Mouse (Mus musculus): Measurements from ENCODE around the gene D630045J12Rik. TPM values are rescaled to one million over a fixed set of nuclear protein-coding genes. Genes with fewer than 3 reads are reported as not detected.

D630045J12Rik gene
- polyA plus RNA-seq, 1 experiment from 2014 or later = 0.52 TPM

- Histone ChIP-seq H3K9me3 (ENCODE audit: control insufficient read depth) (no peaks in the 10 kb centered on the region), H3K36me3 (ENCODE audit: control insufficient read depth, insufficient read depth) (no peaks in the 10 kb centered on the region), H3K9ac (ENCODE audit: low read depth, low read length) (no peak overlapping the region), H3K27ac (ENCODE audit: low read depth, low read length) (no peak overlapping the region), H3K4me2 (replicated peaks; ENCODE audit: low read depth) (no peak overlapping the region), H3K27me3 (replicated peaks; ENCODE audit: control insufficient read depth, insufficient read depth, low read length) (no peaks in the 10 kb centered on the region), H3K4me1 (replicated peaks; ENCODE audit: control insufficient read depth, insufficient read depth, low read length) (no peaks in the 10 kb centered on the region; the same call in 1 of the 2 replicates), H3K4me3 (ENCODE audit: low read depth, low read length) (no peak overlapping the region)
- TF ChIP-seq CTCF (IDR thresholded peaks at IDR 0.05; ENCODE audit: low read depth) = no peak
- ATAC-seq = no peak
- 81% methylated on average over 5 of the region's 5 CpGs for WGBS
These were observed 132.0 kb downstream of the D630045J12Rik start for GRCm38 (mm10) chr6:38121843-38122242.

- Histone ChIP-seq H3K9ac (ENCODE audit: low read depth, low read length) (no peak overlapping the region), H3K9me3 (ENCODE audit: control insufficient read depth) (no peaks in the 10 kb centered on the region), H3K36me3 (ENCODE audit: control insufficient read depth, insufficient read depth) (no peaks in the 10 kb centered on the region), H3K4me2 (replicated peaks; ENCODE audit: low read depth) (no peak overlapping the region), H3K27me3 (replicated peaks; ENCODE audit: control insufficient read depth, insufficient read depth, low read length) (no peaks in the 10 kb centered on the region), H3K4me3 (ENCODE audit: low read depth, low read length) (no peak overlapping the region), H3K27ac (ENCODE audit: low read depth, low read length) (no peak overlapping the region), H3K4me1 (replicated peaks; ENCODE audit: control insufficient read depth, insufficient read depth, low read length) (no peaks in the 10 kb centered on the region; the same call in 1 of the 2 replicates)
- ATAC-seq = no peak
- 36% methylated on average over 9 of the region's 9 CpGs for WGBS
- no peak for TF ChIP-seq CTCF (IDR thresholded peaks at IDR 0.05; ENCODE audit: low read depth)
These were observed 133.0 kb downstream of the D630045J12Rik start for GRCm38 (mm10) chr6:38120681-38121371.

GRCm38 (mm10) chr6:38118341-38118740, 135.5 kb downstream of the D630045J12Rik start:
- Histone ChIP-seq H3K27ac (ENCODE audit: low read depth, low read length) (no peak overlapping the region), H3K9me3 (ENCODE audit: control insufficient read depth) (no peaks in the 10 kb centered on the region), H3K4me2 (replicated peaks; ENCODE audit: low read depth) (no peak overlapping the region), H3K9ac (ENCODE audit: low read depth, low read length) (no peak overlapping the region), H3K4me1 (replicated peaks; ENCODE audit: control insufficient read depth, insufficient read depth, low read length) (no peaks in the 10 kb centered on the region; the same call in 1 of the 2 replicates), H3K27me3 (replicated peaks; ENCODE audit: control insufficient read depth, insufficient read depth, low read length) (no peaks in the 10 kb centered on the region), H3K36me3 (ENCODE audit: control insufficient read depth, insufficient read depth) (no peaks in the 10 kb centered on the region), H3K4me3 (ENCODE audit: low read depth, low read length) (no peak overlapping the region)
- no peak for TF ChIP-seq CTCF (IDR thresholded peaks at IDR 0.05; ENCODE audit: low read depth)
- 82% methylated on average over 6 of the region's 6 CpGs for WGBS
- ATAC-seq = no peak

GRCm38 (mm10) chr6:38116107-38116770, 137.6 kb downstream of the D630045J12Rik start:
- H3K4me3 ChIP-seq (ENCODE audit: low read depth, low read length) = no peak overlapping the region
- 48% methylated on average over 4 of the region's 4 CpGs for WGBS
- H3K27ac ChIP-seq (ENCODE audit: low read depth, low read length) = no peak overlapping the region
- H3K27me3 ChIP-seq (replicated peaks; ENCODE audit: control insufficient read depth, insufficient read depth, low read length) = no peaks in the 10 kb centered on the region
- H3K9me3 ChIP-seq (ENCODE audit: control insufficient read depth) = no peaks in the 10 kb centered on the region
- no peaks in the 10 kb centered on the region; the same call in 1 of the 2 replicates for H3K4me1 ChIP-seq (replicated peaks; ENCODE audit: control insufficient read depth, insufficient read depth, low read length)
- TF ChIP-seq CTCF (IDR thresholded peaks at IDR 0.05; ENCODE audit: low read depth) = no peak
- H3K4me2 ChIP-seq (replicated peaks; ENCODE audit: low read depth) = no peak overlapping the region
- H3K36me3 ChIP-seq (ENCODE audit: control insufficient read depth, insufficient read depth) = no peaks in the 10 kb centered on the region
- H3K9ac ChIP-seq (ENCODE audit: low read depth, low read length) = no peak overlapping the region
- ATAC-seq = no peak

GRCm38 (mm10) chr6:38110859-38111258, 142.9 kb downstream of the D630045J12Rik start:
- no peaks in the 10 kb centered on the region for H3K36me3 ChIP-seq (ENCODE audit: control insufficient read depth, insufficient read depth)
- H3K27ac ChIP-seq (ENCODE audit: low read depth, low read length) = no peak overlapping the region
- ATAC-seq = no peak
- H3K27me3 ChIP-seq (replicated peaks; ENCODE audit: control insufficient read depth, insufficient read depth, low read length) = no peaks in the 10 kb centered on the region
- no peaks in the 10 kb centered on the region for H3K9me3 ChIP-seq (ENCODE audit: control insufficient read depth)
- no peaks in the 10 kb centered on the region for H3K4me1 ChIP-seq (replicated peaks; ENCODE audit: control insufficient read depth, insufficient read depth, low read length)
- WGBS = 46% methylated on average over 9 of the region's 9 CpGs
- no peak overlapping the region for H3K9ac ChIP-seq (ENCODE audit: low read depth, low read length)
- no peak for TF ChIP-seq CTCF (IDR thresholded peaks at IDR 0.05; ENCODE audit: low read depth)
- H3K4me2 ChIP-seq (replicated peaks; ENCODE audit: low read depth) = 0 out of 2 replicates have a peak overlapping the region, but pooled peaks have one; percentile 13
- no peak overlapping the region for H3K4me3 ChIP-seq (ENCODE audit: low read depth, low read length)

GRCm38 (mm10) chr6:38109871-38110270, 143.9 kb downstream of the D630045J12Rik start:
- no peak overlapping the region for H3K4me2 ChIP-seq (replicated peaks; ENCODE audit: low read depth)
- no peaks in the 10 kb centered on the region for H3K4me1 ChIP-seq (replicated peaks; ENCODE audit: control insufficient read depth, insufficient read depth, low read length)
- H3K9ac ChIP-seq (ENCODE audit: low read depth, low read length) = no peak overlapping the region
- H3K27me3 ChIP-seq (replicated peaks; ENCODE audit: control insufficient read depth, insufficient read depth, low read length) = no peaks in the 10 kb centered on the region
- H3K36me3 ChIP-seq (ENCODE audit: control insufficient read depth, insufficient read depth) = no peaks in the 10 kb centered on the region
- WGBS = 33% methylated on average over 9 of the region's 9 CpGs
- no peak overlapping the region for H3K4me3 ChIP-seq (ENCODE audit: low read depth, low read length)
- no peaks in the 10 kb centered on the region for H3K9me3 ChIP-seq (ENCODE audit: control insufficient read depth)
- no peak overlapping the region for H3K27ac ChIP-seq (ENCODE audit: low read depth, low read length)
- ATAC-seq = no peak
- TF ChIP-seq CTCF (IDR thresholded peaks at IDR 0.05; ENCODE audit: low read depth) = no peak

Measured in intestine, postnatal 0 days (tissue).